Mouse (Mus musculus) megakaryocyte-erythroid progenitor cell, adult 5 weeks (primary cell): ENCODE measurements around the gene Mrgpra4. TPM values are rescaled to one million over a fixed set of nuclear protein-coding genes. Genes with fewer than 3 reads are reported as not detected.

ENCODE experiments used
- polyA plus RNA-seq: library from polyadenylated mRNA; stranded (reverse); fragments of >175 nt; gene quantifications from 2 replicates; pipeline ENCODE4 v1.2.3, GENCODE M21; 2012

Mrgpra4 gene
- polyA plus RNA-seq: not detected in 2 replicates

DNA sequence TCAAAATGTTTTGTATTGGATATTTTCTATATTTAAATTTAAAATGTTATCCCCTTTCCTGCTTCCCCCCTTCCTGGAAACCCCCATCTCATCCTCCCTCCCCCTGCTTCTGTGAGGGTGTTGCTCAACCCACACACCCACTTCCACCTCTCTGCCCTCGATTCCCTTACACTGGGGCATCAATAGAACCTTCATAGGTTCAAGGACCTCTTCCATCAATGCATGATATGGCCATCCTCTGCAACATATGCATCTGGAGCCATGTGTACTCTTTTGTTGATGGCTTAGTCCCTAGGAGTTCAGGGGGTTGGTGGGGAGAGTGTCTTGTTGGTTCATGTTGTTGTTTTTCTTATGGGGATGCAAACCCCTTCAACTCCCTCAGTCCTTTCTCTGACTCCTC, at the start of gene Mrgpra4:
Mrgpra4 (minus strand) TSS at position 101 of the 400 bp plus-strand sequence.

GRCm38 (mm10) chr7:48027497-48027896, 45.6 kb upstream of the Mrgpra4 start, which contains the start of gene Mrgprx1:
TSS of gene Mrgprx1 (minus strand) at chr7:48027597.

Other genes starting within 250 kb of the Mrgpra4 start
- not detected in 2 replicates for gene Mrgprx1, start 45.5 kb upstream of the Mrgpra4 start, polyA plus RNA-seq
- gene Mrgprb5, start 186.9 kb upstream of the Mrgpra4 start, polyA plus RNA-seq: not detected in 2 replicates
- gene Mrgprb4, start 217.2 kb upstream of the Mrgpra4 start, polyA plus RNA-seq: not detected in 2 replicates